Mouse (Mus musculus) olfactory bulb, adult 2 months (tissue): ENCODE measurements around the gene Herc1.

ENCODE experiments used
- CTCF ChIP-seq: fragments of 200-500 bp; IDR thresholded peaks from 2 replicates; pipeline ENCODE4 v1.5.1; 2012; ENCODE audit warnings: low read depth, mild to moderate bottlenecking, low read length, moderate library complexity; ENCODE audit not compliant: insufficient read depth
- POLR2A ChIP-seq: fragments of 200-500 bp; IDR thresholded peaks from 2 replicates; pipeline ENCODE4 v1.6.1; 2012; ENCODE audit warnings: mild to moderate bottlenecking, low read depth, low read length, moderate library complexity; ENCODE audit not compliant: insufficient read depth

- no peak for TF ChIP-seq CTCF
- TF ChIP-seq POLR2A = no peak
Measured at GRCm38 (mm10) chr9:66316603-66317002, 33.6 kb upstream of the Herc1 start.
